Mouse (Mus musculus) limb, embryonic 10.5 days (tissue): ENCODE data around the gene Gm5148. TPM values are rescaled to one million over a fixed set of nuclear protein-coding genes. Genes with fewer than 3 reads are reported as not detected.

Experiments used
- DNase-seq: peaks from one replicate; pipeline ENCODE4 v3.0.0-alpha.2; 2017; ENCODE audit warnings: low spot score
- H3K27ac ChIP-seq: fragments of 300-500 bp; sonication (generic); 2 replicates; pipeline ENCODE4 v1.5.1; 2016; ENCODE audit warnings: mild to moderate bottlenecking
- H3K27me3 ChIP-seq: fragments of 300-500 bp; sonication (generic); 2 replicates; pipeline ENCODE4 v1.6.1; 2016; ENCODE audit warnings: low read depth, mild to moderate bottlenecking; ENCODE audit not compliant: poor library complexity, severe bottlenecking
- H3K36me3 ChIP-seq: fragments of 300-500 bp; sonication (generic); 2 replicates; pipeline ENCODE4 v1.6.1; 2016; ENCODE audit warnings: mild to moderate bottlenecking, moderate library complexity
- H3K4me1 ChIP-seq: fragments of 300-500 bp; sonication (generic); 2 replicates; pipeline ENCODE4 v1.6.1; 2016
- H3K4me3 ChIP-seq: fragments of 300-500 bp; sonication (generic); 2 replicates; pipeline ENCODE4 v1.5.1; 2016; ENCODE audit warnings: mild to moderate bottlenecking, moderate library complexity
- H3K9me3 ChIP-seq: fragments of 300-500 bp; sonication (generic); replicated peaks from 2 replicates; pipeline ENCODE4 v1.6.1; 2016; ENCODE audit warnings: mild to moderate bottlenecking
- WGBS: fragments of 180-500 bp; shearing (Covaris S2); methylation state at CpG from one replicate; pipeline ENCODE4 v1.1.7; 2016; 5-methylcytosine and 5-hydroxymethylcytosine counted together
- polyA plus RNA-seq: library from polyadenylated mRNA; unstranded; fragments of >200 nt; fragmentation: Nextera tagmentation; extraction: Ambion mirVana; gene quantifications from 2 replicates; pipeline ENCODE4 v1.2.1, GENCODE M21; 2016

Gm5148 gene
- polyA plus RNA-seq, 1 experiment from 2014 or later = 5.7 TPM

GRCm38 (mm10) chr3:37757613-37758012 lies 33.3 kb upstream of the Gm5148 start:
- Histone ChIP-seq H3K4me3 (no peak overlapping the region), H3K27me3 (peaks cover 13% of the 10 kb centered on the region; the same call in 1 of the 2 replicates), H3K9me3 (peaks cover 2% of the 10 kb centered on the region; the same call in 1 of the 2 replicates), H3K27ac (no peak overlapping the region), H3K4me1 (peaks cover 14% of the 10 kb centered on the region), H3K36me3 (no peaks in the 10 kb centered on the region)
- WGBS = 31% methylated on average over 4 of the region's 4 CpGs
- DNase-seq = no peak

DNA sequence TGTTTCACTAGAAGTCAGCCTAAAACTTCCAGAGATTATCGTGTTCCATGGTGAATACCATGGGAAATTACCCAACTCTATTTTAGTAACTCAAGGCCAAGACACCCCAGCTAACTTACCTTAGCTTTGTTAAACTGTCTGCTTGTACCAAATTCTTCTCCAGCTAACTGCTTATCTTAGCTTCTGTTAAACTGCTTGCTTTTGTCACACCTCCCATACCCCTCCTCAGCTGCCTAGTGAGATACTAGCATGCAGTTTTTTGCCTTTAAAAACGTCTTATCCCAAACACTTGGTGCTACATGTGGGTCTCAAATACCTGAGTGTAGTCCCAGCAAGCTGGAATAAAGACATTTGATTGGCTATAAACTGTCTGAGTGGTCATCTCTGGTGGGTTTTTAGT lies 31.7 kb upstream of the Gm5148 start:
- H3K4me1 ChIP-seq = peaks cover 14% of the 10 kb centered on the region
- H3K27ac ChIP-seq = no peak overlapping the region
- WGBS = 72% methylated on average over 2 of the region's 2 CpGs
- H3K36me3 ChIP-seq = no peaks in the 10 kb centered on the region
- H3K27me3 ChIP-seq = peaks cover 13% of the 10 kb centered on the region; the same call in 1 of the 2 replicates
- peaks cover 2% of the 10 kb centered on the region; the same call in 1 of the 2 replicates for H3K9me3 ChIP-seq
- no peak overlapping the region for H3K4me3 ChIP-seq
- no peak for DNase-seq

GRCm38 (mm10) chr3:37754639-37755038 lies 30.3 kb upstream of the Gm5148 start:
- peaks cover 14% of the 10 kb centered on the region for H3K4me1 ChIP-seq
- no peak for DNase-seq
- peaks cover 13% of the 10 kb centered on the region; the same call in 1 of the 2 replicates for H3K27me3 ChIP-seq
- H3K27ac ChIP-seq = no peak overlapping the region
- no peaks in the 10 kb centered on the region for H3K36me3 ChIP-seq
- H3K4me3 ChIP-seq = no peak overlapping the region
- H3K9me3 ChIP-seq = peaks cover 2% of the 10 kb centered on the region; the same call in 1 of the 2 replicates
- 88% methylated on average over 3 of the region's 3 CpGs for WGBS

DNA sequence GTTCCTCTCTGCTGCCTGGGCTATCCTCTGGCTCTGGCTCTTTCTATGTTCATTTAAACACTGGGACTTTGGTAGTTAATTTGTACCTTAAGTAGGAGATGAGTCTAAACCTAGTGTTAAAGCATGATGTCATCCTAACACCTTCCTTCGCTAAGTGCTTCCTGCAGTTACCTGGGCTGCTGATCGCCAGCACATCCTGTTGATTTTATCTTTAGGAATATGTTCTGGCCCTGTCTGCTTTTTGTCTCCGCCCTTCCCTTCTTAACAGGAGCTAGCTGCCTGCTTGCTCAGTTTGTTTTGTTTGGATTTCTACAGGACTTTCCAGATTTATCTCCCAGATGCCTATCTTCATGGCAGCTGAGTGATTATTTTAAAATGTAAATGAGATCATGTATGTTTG lies 28.9 kb upstream of the Gm5148 start:
- peaks cover 5% of the 10 kb centered on the region; the same call in 1 of the 2 replicates for H3K27me3 ChIP-seq
- no peak overlapping the region for H3K27ac ChIP-seq
- H3K4me3 ChIP-seq = no peak overlapping the region
- H3K36me3 ChIP-seq = no peaks in the 10 kb centered on the region
- peaks cover 9% of the 10 kb centered on the region for H3K4me1 ChIP-seq
- no peaks in the 10 kb centered on the region for H3K9me3 ChIP-seq
- 86% methylated on average over 3 of the region's 3 CpGs for WGBS
- DNase-seq = no peak

- Histone ChIP-seq H3K9me3 (no peaks in the 10 kb centered on the region), H3K27ac (peak overlapping the region; percentile 25; the same call in 1 of the 2 replicates), H3K4me3 (no peak overlapping the region), H3K36me3 (no peaks in the 10 kb centered on the region), H3K27me3 (no peaks in the 10 kb centered on the region), H3K4me1 (peaks cover 12% of the 10 kb centered on the region; the same call in 1 of the 2 replicates)
- DNase-seq = no peak
- WGBS = 88% methylated on average over 16 of the region's 16 CpGs
Observed at GRCm38 (mm10) chr3:37748002-37748733, 23.9 kb upstream of the Gm5148 start.

GRCm38 (mm10) chr3:37747258-37748001 lies 23.1 kb upstream of the Gm5148 start:
- Histone ChIP-seq H3K27ac (peak overlapping the region; percentile 25; the same call in 1 of the 2 replicates), H3K27me3 (no peaks in the 10 kb centered on the region), H3K4me3 (no peak overlapping the region), H3K4me1 (peaks cover 12% of the 10 kb centered on the region; the same call in 1 of the 2 replicates), H3K36me3 (no peaks in the 10 kb centered on the region), H3K9me3 (no peaks in the 10 kb centered on the region)
- DNase-seq = no peak
- 88% methylated on average over 9 of the region's 9 CpGs for WGBS

- DNase-seq = no peak
- no peaks in the 10 kb centered on the region for H3K9me3 ChIP-seq
- H3K4me1 ChIP-seq = peaks cover 12% of the 10 kb centered on the region; the same call in 1 of the 2 replicates
- no peaks in the 10 kb centered on the region for H3K36me3 ChIP-seq
- no peak overlapping the region for H3K4me3 ChIP-seq
- H3K27me3 ChIP-seq = no peaks in the 10 kb centered on the region
- 0 out of 2 replicates have a peak overlapping the region, but pooled peaks have one; percentile 42 for H3K27ac ChIP-seq
- WGBS = 55% methylated on average over 2 of the region's 2 CpGs
Observed at GRCm38 (mm10) chr3:37744050-37744449, 19.8 kb upstream of the Gm5148 start.

DNA sequence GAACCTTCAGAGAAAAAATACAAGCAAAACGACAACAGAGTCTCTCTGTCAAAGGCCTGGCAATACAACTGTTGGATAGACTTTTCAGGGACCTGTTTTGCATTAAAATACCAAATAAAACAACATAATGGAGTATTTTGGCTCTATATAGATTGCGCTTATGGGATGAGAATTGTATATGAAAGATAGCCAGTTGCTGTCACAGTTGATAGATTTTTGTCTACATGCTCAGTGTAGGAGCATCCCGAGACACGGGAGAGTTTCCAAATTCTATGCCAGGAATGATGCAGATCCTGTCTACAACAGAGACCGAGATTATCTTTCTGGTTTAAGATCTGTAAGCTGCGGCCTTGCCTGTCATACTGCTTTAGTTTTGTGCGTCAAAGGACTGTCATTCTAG lies 15.7 kb upstream of the Gm5148 start:
- WGBS = 95% methylated on average over 7 of the region's 7 CpGs
- H3K4me1 ChIP-seq = peaks cover 11% of the 10 kb centered on the region; the same call in 1 of the 2 replicates
- H3K9me3 ChIP-seq = no peaks in the 10 kb centered on the region
- no peak overlapping the region for H3K27ac ChIP-seq
- 0 out of 2 replicates have a peak, but pooled peaks cover 4% of the 10 kb centered on the region for H3K27me3 ChIP-seq
- H3K4me3 ChIP-seq = no peak overlapping the region
- DNase-seq = no peak
- H3K36me3 ChIP-seq = no peaks in the 10 kb centered on the region

DNA sequence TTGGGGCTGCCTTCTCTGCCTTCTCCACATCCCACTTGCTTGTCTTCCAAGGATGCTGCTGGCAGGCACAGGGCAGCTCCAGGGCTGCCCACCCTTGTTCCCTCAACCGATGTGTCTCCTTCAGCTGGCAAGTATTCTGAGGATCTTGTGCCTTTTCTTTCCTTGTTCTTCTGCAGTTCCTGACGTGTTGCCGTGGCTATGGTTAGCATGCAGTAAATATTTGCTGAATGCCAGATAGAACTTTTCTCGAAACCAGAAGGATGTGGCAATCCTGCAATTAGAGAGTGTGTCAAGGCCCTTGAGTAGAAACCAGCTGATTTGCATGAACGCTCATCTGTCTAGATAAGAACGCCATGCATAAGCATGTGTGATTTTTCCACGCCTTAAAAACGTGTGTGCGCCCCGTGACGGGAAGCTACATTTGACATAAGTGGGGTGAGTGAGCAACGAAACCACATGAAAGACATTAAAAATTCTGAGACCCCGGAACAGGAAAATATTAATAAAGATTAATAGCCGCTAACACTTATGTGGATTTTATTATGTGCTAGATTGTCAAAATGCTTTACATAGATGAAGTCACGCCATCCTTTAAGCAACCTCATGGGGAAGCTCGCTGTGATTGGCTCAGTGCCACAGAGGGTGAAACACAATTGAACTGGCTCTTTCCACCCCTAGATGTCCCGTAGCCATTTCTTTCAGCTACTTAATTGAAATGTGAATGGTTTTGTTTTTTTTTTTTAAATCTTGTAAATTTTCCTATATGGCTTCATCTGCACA lies 14.1 kb upstream of the Gm5148 start:
- DNase-seq = no peak
- no peak overlapping the region for H3K4me3 ChIP-seq
- WGBS = 92% methylated on average over 17 of the region's 17 CpGs
- 0 out of 2 replicates have a peak overlapping the region, but pooled peaks have one; percentile 42 for H3K27ac ChIP-seq
- no peaks in the 10 kb centered on the region for H3K36me3 ChIP-seq
- no peaks in the 10 kb centered on the region for H3K9me3 ChIP-seq
- H3K27me3 ChIP-seq = 0 out of 2 replicates have a peak, but pooled peaks cover 4% of the 10 kb centered on the region
- peaks cover 20% of the 10 kb centered on the region for H3K4me1 ChIP-seq

- no peak overlapping the region for H3K27ac ChIP-seq
Observed at GRCm38 (mm10) chr3:37737407-37737806, 13.1 kb upstream of the Gm5148 start.

GRCm38 (mm10) chr3:37735166-37735565 lies 10.9 kb upstream of the Gm5148 start:
- 78% methylated on average over 6 of the region's 6 CpGs for whole genome bisulfite sequencing
- Histone ChIP-seq H3K4me3 (no peak overlapping the region), H3K9me3 (no peaks in the 10 kb centered on the region), H3K36me3 (no peaks in the 10 kb centered on the region), H3K27me3 (0 out of 2 replicates have a peak, but pooled peaks cover 4% of the 10 kb centered on the region), H3K27ac (no peak overlapping the region), H3K4me1 (peaks cover 30% of the 10 kb centered on the region)
- no peak for DNase-seq

More at GRCm38 (mm10) chr3:37737407-37737806, 13.1 kb upstream of the Gm5148 start:
- WGBS = 73% methylated on average over 6 of the region's 6 CpGs
- Histone ChIP-seq H3K4me1 (peaks cover 24% of the 10 kb centered on the region), H3K36me3 (no peaks in the 10 kb centered on the region), H3K9me3 (no peaks in the 10 kb centered on the region), H3K27me3 (0 out of 2 replicates have a peak, but pooled peaks cover 4% of the 10 kb centered on the region), H3K4me3 (no peak overlapping the region)
- no peak for DNase-seq

- H3K27me3 ChIP-seq = peaks cover 27% of the 10 kb centered on the region
- peaks cover 43% of the 10 kb centered on the region for H3K4me1 ChIP-seq
- no peak overlapping the region for H3K4me3 ChIP-seq
- 76% methylated on average over 4 of the region's 4 CpGs for WGBS
- H3K9me3 ChIP-seq = no peaks in the 10 kb centered on the region
- H3K36me3 ChIP-seq = no peaks in the 10 kb centered on the region
- H3K27ac ChIP-seq = peak overlapping the region; percentile 36; the same call in 1 of the 2 replicates
- DNase-seq = no peak
Observed at GRCm38 (mm10) chr3:37729142-37729541, 4.9 kb upstream of the Gm5148 start.
